Mouse (Mus musculus) lung, postnatal 25 days (tissue): ENCODE data around the gene Chek2.
"Not testable (repeated sequence)": the region's sequence is repeated elsewhere in the genome, so short reads cannot be mapped to it uniquely, and the experiment has no call there.

Source experiments
- DNase-seq: peaks from one replicate; pipeline ENCODE4 v3.0.0; 2022; ENCODE audit warnings: low spot score

Gene Chek2

GRCm38 (mm10) chr5:110840465-110840864 is 686 bp downstream of the Chek2 start:
- DNase-seq, result peak; percentile 35

DNA sequence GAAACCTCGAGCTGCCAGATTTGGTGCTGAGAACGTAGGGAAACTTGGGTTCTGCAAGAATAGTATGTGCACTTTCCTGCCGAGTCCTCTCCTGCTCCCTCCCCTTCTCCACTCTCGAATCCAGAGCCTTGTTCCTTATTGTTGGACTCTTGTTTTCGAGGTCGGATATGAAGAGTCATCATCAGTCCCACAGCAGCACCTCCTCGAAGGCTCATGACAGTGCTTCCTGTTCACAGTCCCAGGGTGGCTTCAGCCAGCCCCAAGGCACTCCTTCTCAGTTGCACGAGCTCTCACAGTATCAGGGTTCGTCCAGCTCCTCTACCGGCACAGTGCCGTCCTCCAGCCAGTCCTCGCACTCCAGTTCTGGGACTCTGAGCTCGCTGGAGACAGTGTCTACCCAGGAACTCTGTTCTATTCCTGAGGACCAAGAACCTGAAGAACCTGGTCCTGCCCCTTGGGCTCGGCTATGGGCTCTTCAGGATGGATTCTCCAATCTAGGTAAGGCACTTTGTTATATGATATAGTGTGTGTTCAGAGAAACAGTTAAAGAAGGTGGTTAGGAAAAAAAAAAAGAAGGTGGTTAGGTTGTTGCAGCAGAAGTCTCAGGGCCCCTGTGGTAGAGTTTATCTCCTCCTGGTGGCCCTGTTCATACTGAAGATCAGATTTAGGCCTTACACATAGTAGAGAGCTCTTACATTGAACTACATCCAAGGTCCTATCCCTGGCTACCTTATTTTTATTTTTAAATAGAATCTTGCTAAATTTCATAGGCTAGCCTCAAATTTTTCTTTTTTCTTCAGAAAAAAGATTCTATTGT is 1.5 kb downstream of the Chek2 start:
- DNase-seq, result no peak

GRCm38 (mm10) chr5:110852990-110853389 is 13.2 kb downstream of the Chek2 start:
- no peak for DNase-seq

DNA sequence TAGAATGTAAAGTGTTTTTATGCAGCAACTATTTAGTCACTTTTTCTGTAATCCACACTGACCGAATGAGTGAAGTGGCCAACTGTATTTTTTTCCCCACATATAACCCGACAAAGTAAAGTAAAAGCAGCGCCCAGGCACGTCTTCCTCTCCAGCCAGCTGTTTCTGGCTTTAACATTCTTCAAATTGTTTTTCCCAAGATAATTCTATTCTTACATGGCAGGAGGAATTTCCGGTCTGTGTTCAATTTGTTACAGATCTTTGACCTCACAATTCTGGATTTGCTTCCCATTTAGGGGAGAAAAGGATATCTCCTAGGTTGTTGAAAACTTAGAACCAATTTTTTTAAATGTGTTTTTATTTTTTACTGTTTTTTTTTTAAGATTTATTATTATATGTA is 17.3 kb downstream of the Chek2 start:
- no peak for DNase-seq

DNA sequence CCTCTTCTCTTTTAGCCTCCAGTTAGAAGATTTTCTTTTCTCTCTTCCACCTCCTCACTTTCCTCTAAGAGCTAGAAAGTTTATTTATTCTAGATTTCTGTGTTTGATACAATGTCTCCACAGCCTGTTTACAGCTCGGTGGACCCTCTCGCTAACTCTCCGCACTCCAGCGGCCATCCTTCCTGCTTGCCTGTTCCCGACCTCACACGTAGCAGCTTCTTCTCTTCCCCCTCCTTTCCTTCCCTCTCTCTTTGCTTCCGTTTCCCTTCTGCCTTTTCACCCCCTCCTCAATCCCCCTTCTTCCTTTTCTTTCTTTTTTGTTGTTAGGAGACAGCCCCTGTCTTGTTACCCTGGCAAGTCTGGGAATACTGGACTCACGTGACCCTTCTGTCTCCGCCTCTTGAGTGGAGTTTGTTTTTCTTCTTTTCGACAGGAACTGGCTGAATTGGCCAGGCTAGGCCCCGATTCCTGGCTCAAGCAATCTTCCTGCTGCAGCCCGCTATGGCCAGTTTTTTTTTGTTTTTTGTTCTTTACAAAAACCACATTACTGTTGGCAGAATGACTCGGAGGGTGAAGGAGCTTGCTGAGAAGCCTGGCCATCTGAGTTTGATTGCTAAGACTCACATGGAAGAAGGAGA is 19.4 kb downstream of the Chek2 start:
- DNase-seq, result peak; percentile 78

GRCm38 (mm10) chr5:110860445-110860844 is 20.7 kb downstream of the Chek2 start:
- no peak for DNase-seq

DNA sequence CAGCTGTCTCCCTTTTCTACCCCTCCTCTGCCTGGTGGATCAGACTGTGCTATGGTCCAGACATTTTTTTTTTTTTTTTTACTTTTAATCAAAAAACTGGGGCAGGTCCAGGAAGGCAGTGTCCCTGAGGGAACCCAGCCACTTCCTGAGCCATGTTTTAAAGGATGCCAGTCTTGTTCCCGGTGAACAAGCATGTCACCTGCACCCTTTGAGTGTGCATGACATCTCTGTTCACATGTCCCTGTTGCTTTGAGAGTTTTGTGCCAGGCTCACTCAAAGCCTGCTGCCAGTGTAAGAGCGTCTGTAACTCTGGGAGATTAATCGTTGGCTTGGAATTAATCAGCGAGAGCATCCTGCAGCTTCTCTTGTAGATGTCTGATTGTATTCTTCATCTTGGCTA is 28.7 kb downstream of the Chek2 start:
- DNase-seq, result no peak

DNA sequence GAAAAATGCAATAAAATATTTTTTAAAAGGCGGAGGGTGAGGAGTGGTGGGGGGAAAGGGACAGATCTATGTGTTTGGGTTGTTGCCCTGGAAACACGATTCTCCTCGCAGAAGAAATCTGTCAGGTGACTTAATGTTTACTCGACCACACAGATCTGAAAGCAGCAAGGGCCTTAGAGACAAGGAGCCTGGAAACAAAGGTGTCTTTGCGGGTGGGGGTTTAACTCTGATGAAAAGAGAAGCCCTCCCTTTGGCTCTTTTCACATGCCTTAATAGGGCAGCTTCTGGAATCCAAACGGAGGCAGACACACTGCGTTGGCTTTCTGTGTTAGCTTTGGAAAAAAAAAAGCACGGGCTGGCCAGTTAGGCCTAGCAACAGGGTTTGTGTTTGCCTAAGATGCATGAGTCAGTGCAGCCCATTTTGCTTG is 29.5 kb downstream of the Chek2 start:
- DNase-seq, result no peak

GRCm38 (mm10) chr5:110873160-110873559 is 33.4 kb downstream of the Chek2 start:
- DNase-seq, result no peak

DNA sequence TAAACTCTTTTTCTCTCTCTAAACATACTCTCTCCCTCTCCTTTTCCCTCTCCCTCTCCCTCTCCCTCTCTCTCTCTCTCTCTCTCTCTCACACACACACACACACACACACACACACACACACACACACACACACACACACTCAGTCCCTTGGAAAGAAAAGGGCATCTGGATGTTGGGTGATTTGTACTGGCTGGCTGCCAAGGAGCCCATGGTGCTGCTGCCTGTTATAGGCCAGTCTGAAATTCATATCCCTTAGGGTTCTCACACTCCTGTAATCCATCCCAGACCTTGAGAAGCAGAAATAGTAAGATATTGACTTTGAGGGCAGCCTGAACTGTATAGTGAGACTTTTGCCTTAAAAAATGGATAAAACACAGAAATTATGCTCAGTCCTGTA is 34.9 kb downstream of the Chek2 start:
- no peak for DNase-seq

GRCm38 (mm10) chr5:110875286-110875685 is 35.5 kb downstream of the Chek2 start:
- DNase-seq, result no peak

GRCm38 (mm10) chr5:110877666-110878505 is 38.1 kb downstream of the Chek2 start:
- no peak for DNase-seq

DNA sequence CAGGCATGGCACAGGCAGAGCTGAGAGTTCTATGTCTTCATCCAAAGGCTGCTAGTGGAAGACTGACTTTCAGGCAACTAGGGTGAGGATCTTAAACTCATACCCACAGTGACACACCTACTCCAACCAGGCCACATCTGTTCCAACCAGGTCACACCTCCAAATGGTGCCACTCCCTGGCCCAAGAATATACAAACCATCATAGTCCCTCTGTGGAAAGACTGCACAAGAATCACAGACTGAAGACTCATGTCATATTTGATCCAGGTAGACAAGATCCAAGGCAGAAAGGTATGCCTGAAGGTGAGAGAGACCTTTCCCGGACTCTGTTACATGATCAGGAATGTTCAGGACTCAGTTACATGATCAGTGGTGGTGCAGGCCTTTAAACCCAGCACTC is 38.7 kb downstream of the Chek2 start:
- not testable (repeated sequence) for DNase-seq

- DNase-seq, result no peak
Observed at GRCm38 (mm10) chr5:110879042-110879441, 39.3 kb downstream of the Chek2 start.

- peak; percentile 76 for DNase-seq
Observed at GRCm38 (mm10) chr5:110879584-110880374, 40.0 kb downstream of the Chek2 start, which contains the start of gene Ttc28. Gene Ttc28 (plus strand): TSS chr5:110879803.

DNA sequence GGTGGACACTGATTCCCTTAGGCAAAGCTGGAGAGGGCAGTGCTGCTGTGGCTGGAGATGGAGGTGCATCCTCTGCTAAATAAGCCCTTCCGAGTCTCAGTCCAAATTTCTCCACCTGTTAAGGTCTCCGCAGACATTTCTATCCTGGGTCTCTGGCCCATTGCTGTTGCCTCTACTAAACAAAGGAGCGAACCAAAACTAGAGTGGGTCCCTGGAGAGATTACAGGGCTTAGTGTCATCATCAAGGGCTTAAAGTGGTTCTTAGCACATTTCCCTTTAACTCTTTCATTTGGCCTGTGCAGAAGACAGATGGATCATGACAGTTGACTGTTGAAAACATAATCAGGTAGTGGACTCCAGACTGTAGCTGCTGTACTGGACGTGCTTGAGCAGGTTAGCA is 48.8 kb downstream of the Chek2 start:
- DNase-seq, result no peak

- no peak for DNase-seq
Observed at GRCm38 (mm10) chr5:110889945-110890344, 50.2 kb downstream of the Chek2 start.

DNA sequence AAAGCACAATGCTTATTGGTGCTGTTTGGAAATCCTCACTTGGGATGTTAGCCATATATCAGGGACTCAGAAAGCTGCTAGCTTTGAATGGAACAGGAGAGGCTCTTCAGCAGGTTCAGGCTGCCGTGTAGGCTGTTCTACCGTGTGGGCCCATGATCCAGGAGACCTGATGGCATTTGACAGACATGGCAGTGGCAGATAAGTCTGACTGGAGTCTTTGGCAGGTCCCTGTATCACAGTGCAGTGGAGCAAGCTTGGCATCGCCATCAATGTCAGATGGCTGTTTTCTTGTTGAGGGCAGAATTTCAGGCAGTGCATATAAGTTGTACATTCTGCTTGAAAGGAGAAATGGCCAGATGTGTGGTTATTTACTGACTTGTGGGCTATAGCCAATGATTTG is 50.8 kb downstream of the Chek2 start:
- DNase-seq, result no peak

DNA sequence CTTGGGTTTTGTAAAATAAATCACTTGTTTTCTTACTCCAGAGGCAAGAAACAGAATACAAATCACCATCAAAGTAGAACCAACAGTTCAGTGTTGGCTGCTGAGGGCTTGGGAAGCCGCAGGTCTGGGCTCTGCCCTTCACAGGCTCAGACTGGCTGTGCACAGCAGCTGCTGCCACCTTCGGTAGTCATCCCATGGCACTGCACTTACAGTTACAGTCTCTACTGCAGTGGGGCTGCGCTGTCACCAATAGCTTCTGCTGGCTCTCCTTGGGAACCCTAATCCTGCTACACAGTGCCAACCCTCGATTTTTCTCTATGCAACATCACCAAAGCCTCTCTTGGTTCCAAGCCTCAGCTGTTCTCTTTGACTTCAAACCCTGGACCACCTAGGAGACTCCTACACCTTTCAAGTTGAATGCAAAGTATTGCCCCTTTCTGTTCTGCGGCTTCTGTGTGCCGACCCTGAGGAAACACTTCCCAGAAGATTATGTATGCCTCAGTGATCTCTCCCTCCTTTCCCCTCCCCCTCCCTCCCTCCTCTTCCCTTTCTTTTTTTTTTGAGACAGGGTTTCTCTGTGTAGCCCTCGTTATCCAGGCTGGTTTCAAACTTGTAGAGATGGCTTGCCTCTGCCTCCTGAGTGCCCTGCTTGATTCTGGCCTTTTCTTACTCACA is 57.5 kb downstream of the Chek2 start:
- no peak for DNase-seq

GRCm38 (mm10) chr5:110898169-110898568 is 58.4 kb downstream of the Chek2 start:
- no peak for DNase-seq

DNA sequence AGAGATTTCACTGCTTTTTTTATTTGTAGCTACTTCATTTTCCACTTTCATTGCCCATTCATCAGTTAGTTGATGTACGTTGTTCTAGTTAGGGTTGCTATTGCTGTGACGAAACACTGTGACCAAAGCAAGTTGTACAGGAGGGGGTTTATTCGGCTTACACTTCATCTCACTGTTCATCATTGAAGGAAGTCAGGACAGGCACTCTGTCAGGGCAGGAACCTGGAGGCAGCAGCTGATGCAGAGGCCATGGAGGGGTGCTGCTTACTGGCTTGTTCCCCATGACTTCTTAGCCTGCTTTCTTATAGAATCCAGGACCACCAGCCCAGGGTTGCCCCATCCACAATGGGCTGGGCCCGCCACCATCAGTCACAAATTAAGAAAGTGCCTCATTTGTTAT is 59.0 kb downstream of the Chek2 start:
- no peak for DNase-seq
